Mouse (Mus musculus) kidney, embryonic 14.5 days (tissue): ENCODE data around the gene Apaf1. TPM values are rescaled to one million over a fixed set of nuclear protein-coding genes. Genes with fewer than 3 reads are reported as not detected.

Experiments
- ATAC-seq: fragments of 200-750 bp; cut with Nextera tagmentation; 2 replicates; pipeline ENCODE4 v1.8.0; 2017; ENCODE audit warnings: moderate number of reproducible peaks, mild to moderate bottlenecking, moderate TSS enrichment, moderate library complexity; ENCODE audit not compliant: low FRiP score, low TSS enrichment
- H3K27ac ChIP-seq: fragments of 300-500 bp; sonication (generic); 2 replicates; pipeline ENCODE4 v1.5.1; 2014; ENCODE audit warnings: low read depth, mild to moderate bottlenecking, low read length, moderate library complexity, mixed read lengths
- H3K27me3 ChIP-seq: fragments of 300-500 bp; sonication (generic); 2 replicates; pipeline ENCODE4 v1.6.1; 2014; ENCODE audit warnings: mild to moderate bottlenecking, low read length; ENCODE audit not compliant: control insufficient read depth, insufficient read depth
- H3K36me3 ChIP-seq: fragments of 300-500 bp; sonication (generic); 2 replicates; pipeline ENCODE4 v1.6.1; 2014; ENCODE audit warnings: low read length, mixed read lengths; ENCODE audit not compliant: control insufficient read depth, insufficient read depth
- H3K4me1 ChIP-seq: fragments of 300-500 bp; sonication (generic); 2 replicates; pipeline ENCODE4 v1.6.1; 2014; ENCODE audit warnings: low read length, mixed read lengths; ENCODE audit not compliant: control insufficient read depth, insufficient read depth
- H3K4me2 ChIP-seq: fragments of 300-500 bp; sonication (generic); replicated peaks from 2 replicates; pipeline ENCODE4 v1.6.1; 2014; ENCODE audit warnings: low read depth, mild to moderate bottlenecking, low read length
- H3K4me3 ChIP-seq: fragments of 300-500 bp; sonication (generic); 2 replicates; pipeline ENCODE4 v1.5.1; 2014; ENCODE audit warnings: mild to moderate bottlenecking, low read length
- H3K9ac ChIP-seq: fragments of 300-500 bp; sonication (generic); 2 replicates; pipeline ENCODE4 v1.6.1; 2014; ENCODE audit warnings: low read depth, mild to moderate bottlenecking, low read length, moderate library complexity
- H3K9me3 ChIP-seq: fragments of 300-500 bp; sonication (generic); 2 replicates; pipeline ENCODE4 v1.6.1; 2016; ENCODE audit warnings: low read length; ENCODE audit not compliant: control insufficient read depth
- WGBS: fragments of 180-500 bp; shearing (Covaris S2); extraction: QIAGEN DNeasy Blood & Tissue Kit; methylation state at CpG from one replicate; pipeline ENCODE4 v1.1.7; 2014; 5-methylcytosine and 5-hydroxymethylcytosine counted together
- polyA plus RNA-seq: library from polyadenylated mRNA; unstranded; fragments of >200 nt; fragmentation: Nextera tagmentation; extraction: Ambion mirVana; gene quantifications from 2 replicates; pipeline ENCODE4 v1.2.1, GENCODE M21; 2014

Gene Apaf1
- polyA plus RNA-seq, 1 experiment from 2014 or later: 26.2 TPM

GRCm38 (mm10) chr10:90953821-90954220 is 128.7 kb downstream of the Apaf1 start:
- no peak overlapping the region for H3K27ac ChIP-seq
- no peak overlapping the region for H3K9ac ChIP-seq
- no peaks in the 10 kb centered on the region for H3K4me1 ChIP-seq
- no peaks in the 10 kb centered on the region for H3K36me3 ChIP-seq
- H3K9me3 ChIP-seq: no peaks in the 10 kb centered on the region
- H3K4me3 ChIP-seq: no peak overlapping the region
- WGBS: 60% methylated on average over 6 of the region's 6 CpGs
- no peak overlapping the region for H3K4me2 ChIP-seq
- no peaks in the 10 kb centered on the region for H3K27me3 ChIP-seq
- no peak for ATAC-seq

DNA sequence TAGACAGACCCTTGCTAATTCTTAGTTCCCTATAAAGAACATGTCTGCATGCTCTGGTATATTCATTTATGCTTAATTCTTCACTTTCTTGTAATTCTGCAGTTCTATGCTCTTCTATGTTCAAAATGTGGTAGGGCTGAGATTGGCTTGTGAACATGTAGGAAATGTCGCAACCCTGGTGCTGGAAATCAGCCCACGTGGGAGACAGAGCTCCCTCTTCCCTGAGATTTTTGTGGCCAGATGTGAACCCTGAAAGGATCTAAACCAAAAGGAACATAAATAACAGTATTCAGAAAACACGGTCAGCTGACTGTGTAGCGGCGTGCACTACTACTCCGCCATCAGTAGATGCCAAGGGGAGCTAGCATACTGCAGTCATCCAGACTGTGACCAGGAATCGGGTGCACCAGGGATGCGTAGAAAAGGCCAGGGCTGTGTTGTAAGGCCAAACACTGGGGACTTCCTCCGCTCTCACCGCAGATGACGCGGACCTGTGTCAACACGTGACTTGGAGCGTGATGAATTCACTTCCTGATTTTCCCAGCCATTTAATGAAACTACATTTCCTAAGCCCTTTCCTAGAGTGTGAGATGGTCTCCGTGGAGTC is 129.4 kb downstream of the Apaf1 start:
- WGBS: 91% methylated on average over 15 of the region's 15 CpGs
- no peak for ATAC-seq
- Histone ChIP-seq H3K9ac (no peak overlapping the region), H3K4me1 (no peaks in the 10 kb centered on the region), H3K4me3 (no peak overlapping the region), H3K4me2 (no peak overlapping the region), H3K27me3 (no peaks in the 10 kb centered on the region), H3K9me3 (no peaks in the 10 kb centered on the region), H3K27ac (no peak overlapping the region), H3K36me3 (no peaks in the 10 kb centered on the region)

DNA sequence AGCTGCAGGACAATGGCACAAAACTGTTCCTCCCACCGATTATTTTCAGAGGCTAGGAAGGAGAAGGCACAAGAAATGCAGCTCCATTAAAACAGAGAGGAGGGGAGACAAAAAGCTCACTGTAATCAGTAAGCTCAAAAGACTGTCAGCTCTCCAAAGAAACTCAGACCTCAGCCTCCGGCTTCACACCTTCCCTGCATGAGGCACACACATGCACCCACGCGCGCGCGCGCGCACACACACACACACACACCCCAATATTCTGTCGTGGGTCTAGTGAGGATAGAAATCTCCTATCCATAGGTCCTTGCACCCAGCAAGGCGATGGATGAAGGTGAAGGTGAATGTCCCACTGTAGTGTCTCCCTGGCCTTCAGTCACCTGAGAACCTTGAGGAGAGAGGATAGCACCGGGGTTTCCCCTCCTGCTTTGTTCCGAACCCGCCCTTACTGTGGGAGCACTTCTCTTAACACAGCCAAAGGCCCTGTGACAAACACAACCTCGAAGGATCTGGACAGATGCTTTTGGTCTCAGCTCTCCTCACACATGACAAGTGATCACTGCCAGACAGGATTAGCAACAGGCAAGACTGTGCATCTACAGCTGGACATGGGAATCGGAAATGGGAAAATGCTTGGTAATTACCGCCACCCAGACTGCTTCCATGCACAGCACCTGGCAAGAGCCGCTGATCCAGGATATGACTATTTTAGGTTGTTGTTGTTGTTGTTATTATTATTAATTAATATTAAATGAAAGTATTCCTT is 134.8 kb downstream of the Apaf1 start:
- no peak for ATAC-seq
- 92% methylated on average over 18 of the region's 18 CpGs for WGBS
- no peak overlapping the region for H3K4me2 ChIP-seq

GRCm38 (mm10) chr10:90947043-90947442 is 135.5 kb downstream of the Apaf1 start:
- WGBS: 87% methylated on average over 6 of the region's 6 CpGs
- no peak overlapping the region for H3K27ac ChIP-seq
- H3K4me1 ChIP-seq: no peaks in the 10 kb centered on the region
- no peaks in the 10 kb centered on the region for H3K27me3 ChIP-seq
- no peak overlapping the region for H3K9ac ChIP-seq
- H3K9me3 ChIP-seq: no peaks in the 10 kb centered on the region
- no peaks in the 10 kb centered on the region for H3K36me3 ChIP-seq
- ATAC-seq: no peak
- H3K4me2 ChIP-seq: no peak overlapping the region
- H3K4me3 ChIP-seq: no peak overlapping the region

More for the DNA sequence above, 134.8 kb downstream of the Apaf1 start:
- no peak overlapping the region for H3K4me3 ChIP-seq
- no peak overlapping the region for H3K27ac ChIP-seq
- no peaks in the 10 kb centered on the region for H3K27me3 ChIP-seq
- H3K9ac ChIP-seq: no peak overlapping the region
- H3K4me1 ChIP-seq: no peaks in the 10 kb centered on the region
- no peaks in the 10 kb centered on the region for H3K36me3 ChIP-seq
- no peaks in the 10 kb centered on the region for H3K9me3 ChIP-seq

DNA sequence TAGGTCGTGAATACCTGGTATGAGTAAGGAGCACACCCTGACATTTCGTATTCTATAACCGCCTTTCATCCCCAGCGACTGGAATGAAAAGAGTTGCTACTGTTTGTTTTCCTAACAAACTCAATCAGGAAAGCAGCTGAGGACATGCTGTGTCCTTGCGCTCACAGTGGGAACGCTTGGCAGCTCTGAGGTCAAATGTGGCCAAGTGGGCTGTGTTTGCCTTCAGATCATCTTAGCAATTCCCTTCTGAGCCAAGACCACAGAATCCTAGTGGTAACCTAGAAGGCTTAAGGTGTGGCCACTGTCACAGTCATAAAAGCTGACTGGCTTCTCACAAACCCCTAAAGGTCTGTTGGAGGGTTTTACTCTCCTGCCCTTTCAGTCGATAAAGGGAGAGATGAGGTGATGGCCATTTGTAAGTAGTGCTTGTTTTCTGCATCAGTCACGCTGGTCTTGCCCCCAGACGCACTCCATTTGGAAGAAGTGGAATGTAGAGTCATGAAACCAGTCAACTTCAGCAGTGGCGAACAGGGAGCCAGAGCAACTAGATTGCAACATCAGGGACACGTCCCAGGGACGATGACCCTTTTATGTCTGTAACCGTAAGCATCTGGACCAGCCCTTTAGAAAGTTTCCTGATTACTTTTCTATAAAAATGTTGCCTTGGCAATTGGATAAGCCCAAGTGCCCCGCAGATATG is 140.4 kb downstream of the Apaf1 start:
- no peak for ATAC-seq
- no peak overlapping the region for H3K4me2 ChIP-seq
- H3K36me3 ChIP-seq: no peaks in the 10 kb centered on the region
- H3K4me1 ChIP-seq: no peaks in the 10 kb centered on the region
- no peak overlapping the region for H3K27ac ChIP-seq
- H3K9me3 ChIP-seq: no peaks in the 10 kb centered on the region
- no peak overlapping the region for H3K9ac ChIP-seq
- WGBS: 80% methylated on average over 14 of the region's 14 CpGs
- H3K4me3 ChIP-seq: no peak overlapping the region
- no peaks in the 10 kb centered on the region for H3K27me3 ChIP-seq

DNA sequence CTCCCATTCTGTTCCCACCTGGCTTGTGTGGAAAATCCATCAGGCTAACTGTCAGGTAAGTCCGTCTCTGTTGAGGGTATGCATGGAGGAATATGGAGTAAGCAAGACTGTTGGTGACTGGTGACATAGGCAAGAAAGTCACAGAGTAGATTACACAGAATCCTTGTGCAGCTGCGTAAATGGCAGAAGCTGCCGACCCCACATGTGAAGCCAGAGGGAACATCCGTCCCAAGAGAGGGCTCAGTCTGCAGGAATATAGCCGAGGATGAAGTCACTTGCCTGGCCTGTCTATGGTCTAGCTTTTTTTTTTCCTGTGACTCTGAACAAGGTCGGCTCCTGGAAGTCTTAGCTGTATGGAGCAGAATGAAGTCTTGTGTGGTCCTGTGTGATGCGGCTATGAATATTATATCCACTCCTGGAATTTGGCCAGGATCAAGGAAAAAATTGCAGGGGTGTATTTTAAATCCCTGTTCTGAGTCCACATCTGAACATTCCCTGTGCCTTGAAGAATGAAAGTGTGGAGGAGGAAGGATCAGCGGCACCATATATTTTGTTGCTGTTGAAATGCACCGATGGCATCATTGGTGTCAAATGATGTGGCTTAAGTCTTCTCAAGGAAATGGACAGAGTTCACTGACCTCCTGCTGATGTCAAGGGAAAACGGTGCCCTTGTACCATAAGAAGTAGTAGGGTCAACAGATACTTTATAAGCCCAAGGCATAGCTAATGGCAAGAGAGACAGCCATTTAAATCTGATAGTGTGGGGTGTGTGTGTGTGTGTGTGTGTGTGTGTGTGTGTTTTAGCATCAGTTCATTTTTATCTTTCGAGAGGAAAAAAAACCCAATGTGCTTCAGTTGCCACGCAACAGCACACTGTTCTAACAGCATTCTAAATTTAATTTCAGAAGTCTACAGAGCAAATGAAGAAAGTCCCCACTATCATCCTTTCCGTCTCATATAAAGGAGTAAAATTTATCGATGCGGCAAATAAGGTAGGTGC is 141.7 kb downstream of the Apaf1 start:
- ATAC-seq: no peak
- no peaks in the 10 kb centered on the region for H3K4me1 ChIP-seq

More for the DNA sequence above, 141.7 kb downstream of the Apaf1 start:
- Histone ChIP-seq H3K36me3 (no peaks in the 10 kb centered on the region), H3K4me2 (no peak overlapping the region), H3K27ac (no peak overlapping the region), H3K4me3 (no peak overlapping the region), H3K9ac (no peak overlapping the region), H3K9me3 (no peaks in the 10 kb centered on the region), H3K27me3 (no peaks in the 10 kb centered on the region)
- 63% methylated on average over 15 of the region's 15 CpGs for WGBS

Other genes starting within 250 kb of the Apaf1 start
- 37.9 and 39.6 TPM in 2 replicates for gene Ikbip, start 170 bp upstream of the Apaf1 start, polyA plus RNA-seq
- 544 and 625 TPM in 2 replicates for gene Slc25a3, start 41.3 kb upstream of the Apaf1 start, polyA plus RNA-seq
- 293 and 328 TPM in 2 replicates for gene Tmpo, start 98.5 kb upstream of the Apaf1 start, polyA plus RNA-seq